Mouse (Mus musculus) limb, embryonic 13.5 days (tissue): Measurements from ENCODE around the gene Ccdc194. TPM values are rescaled to one million over a fixed set of nuclear protein-coding genes. Genes with fewer than 3 reads are reported as not detected.

Source experiments
- ATAC-seq: fragments of 200-750 bp; cut with Nextera tagmentation; 2 replicates; pipeline ENCODE4 v1.8.0; 2017; ENCODE audit warnings: low read depth, moderate number of reproducible peaks, moderate TSS enrichment; ENCODE audit not compliant: low FRiP score
- H3K27ac ChIP-seq: fragments of 300-500 bp; sonication (generic); 2 replicates; pipeline ENCODE4 v1.5.1; 2015; ENCODE audit warnings: inconsistent platforms, mild to moderate bottlenecking, moderate library complexity
- H3K27me3 ChIP-seq: fragments of 300-500 bp; sonication (generic); 2 replicates; pipeline ENCODE4 v1.6.1; 2015; ENCODE audit warnings: mild to moderate bottlenecking, inconsistent platforms
- H3K36me3 ChIP-seq: fragments of 300-500 bp; sonication (generic); 2 replicates; pipeline ENCODE4 v1.6.1; 2015; ENCODE audit warnings: inconsistent platforms, mild to moderate bottlenecking, moderate library complexity
- H3K4me1 ChIP-seq: fragments of 300-500 bp; sonication (generic); 2 replicates; pipeline ENCODE4 v1.6.1; 2015; ENCODE audit warnings: inconsistent platforms
- H3K4me2 ChIP-seq: fragments of 300-500 bp; sonication (generic); replicated peaks from 2 replicates; pipeline ENCODE4 v1.6.1; 2015; ENCODE audit warnings: inconsistent platforms, mild to moderate bottlenecking, moderate library complexity
- H3K4me3 ChIP-seq: fragments of 300-500 bp; sonication (generic); 2 replicates; pipeline ENCODE4 v1.5.1; 2015; ENCODE audit warnings: moderate library complexity, mild to moderate bottlenecking, inconsistent platforms
- H3K9ac ChIP-seq: fragments of 300-500 bp; sonication (generic); 2 replicates; pipeline ENCODE4 v1.6.1; 2015; ENCODE audit warnings: mild to moderate bottlenecking, inconsistent platforms
- H3K9me3 ChIP-seq: fragments of 300-500 bp; sonication (generic); 2 replicates; pipeline ENCODE4 v1.6.1; 2016; ENCODE audit warnings: inconsistent platforms
- WGBS: fragments of 180-500 bp; shearing (Covaris S2); methylation state at CpG from one replicate; pipeline ENCODE4 v1.1.7; 2015; 5-methylcytosine and 5-hydroxymethylcytosine counted together
- polyA plus RNA-seq: library from polyadenylated mRNA; unstranded; fragments of >200 nt; fragmentation: Nextera tagmentation; extraction: Ambion mirVana; gene quantifications from 2 replicates; pipeline ENCODE4 v1.2.1, GENCODE M21; 2015

Gene Ccdc194
- polyA plus RNA-seq, 1 experiment from 2014 or later = 0.41 TPM

DNA sequence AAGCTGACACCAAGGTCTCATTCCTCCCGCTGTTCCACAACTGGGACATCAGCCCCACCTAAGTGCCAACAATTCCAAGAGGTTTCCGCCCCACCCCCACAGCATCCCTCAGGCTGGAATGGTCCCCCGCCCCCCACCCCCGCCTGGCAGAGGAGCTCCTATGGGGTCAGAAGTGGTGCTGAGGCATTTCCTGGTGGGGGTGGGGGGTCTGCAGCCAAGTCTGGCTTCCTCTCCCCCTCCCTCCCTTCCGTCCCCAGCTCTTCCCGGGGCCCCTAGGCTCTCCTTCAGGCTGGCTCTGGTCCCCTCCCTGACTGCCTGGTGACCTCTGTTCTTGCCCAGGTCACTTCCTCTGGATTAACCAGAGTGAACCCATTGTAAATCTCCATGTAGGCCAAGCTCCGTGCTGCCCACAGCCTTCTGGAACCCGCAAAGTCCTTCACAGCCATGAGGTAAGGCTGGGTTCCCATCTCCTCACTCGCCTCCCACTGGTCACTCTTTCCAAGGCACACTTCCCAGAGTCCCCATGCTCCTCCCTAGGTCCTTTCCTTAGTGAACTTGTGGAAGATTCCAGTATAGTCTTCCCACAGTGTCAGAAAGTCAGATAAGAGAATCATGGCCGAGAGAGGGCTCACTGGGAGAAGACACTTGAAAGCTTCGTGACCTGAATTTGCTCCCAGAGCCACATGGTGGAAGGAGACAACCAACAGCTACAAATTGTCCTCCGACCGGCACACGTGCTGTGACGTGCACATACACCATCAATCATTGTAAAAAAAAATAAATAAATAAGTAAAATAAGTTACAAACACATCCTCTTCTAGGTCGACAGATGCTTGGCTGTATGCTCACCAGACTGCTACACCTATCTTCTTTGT is 26.5 kb downstream of the Ccdc194 start:
- Histone ChIP-seq H3K27me3 (no peaks in the 10 kb centered on the region), H3K4me3 (no peak overlapping the region), H3K4me2 (peak overlapping the region; percentile 23), H3K9ac (0 out of 2 replicates have a peak overlapping the region, but pooled peaks have one; percentile 32), H3K36me3 (peaks cover 9% of the 10 kb centered on the region), H3K9me3 (no peaks in the 10 kb centered on the region), H3K27ac (no peak overlapping the region), H3K4me1 (peaks cover 34% of the 10 kb centered on the region)
- 20% methylated on average over 16 of the region's 16 CpGs for WGBS
- ATAC-seq = no peak

DNA sequence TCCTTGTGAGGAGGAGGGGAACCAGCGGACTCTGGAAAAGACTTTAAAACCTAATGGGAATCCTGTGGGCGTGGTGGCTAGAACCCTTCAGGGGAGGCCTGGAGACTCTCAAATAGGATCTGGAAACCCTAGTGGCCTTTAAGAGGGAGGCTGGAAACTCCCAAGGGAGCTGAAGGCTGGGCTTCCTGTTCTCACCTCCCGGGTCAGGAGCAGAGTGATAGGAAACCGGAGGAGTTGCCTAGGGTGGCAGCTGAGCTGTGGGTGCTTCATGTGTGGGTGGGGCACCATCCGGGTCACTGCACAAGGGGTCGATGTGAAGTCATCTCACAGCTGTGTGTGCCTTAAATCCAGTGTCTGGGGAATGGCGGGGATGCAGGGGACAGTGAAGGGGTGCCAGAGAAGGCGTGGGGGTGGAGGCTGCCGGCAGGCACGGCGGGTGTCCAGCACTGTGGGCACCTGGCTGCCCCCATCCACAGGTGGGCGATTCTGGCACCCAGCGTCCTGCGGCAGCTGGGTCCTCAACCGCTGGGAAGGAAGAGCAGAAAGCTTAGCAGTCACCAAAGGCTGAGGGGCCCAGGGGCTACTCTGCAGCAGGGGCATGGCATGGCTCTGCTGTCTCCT is 27.5 kb downstream of the Ccdc194 start:
- Histone ChIP-seq H3K4me3 (no peak overlapping the region), H3K27me3 (no peaks in the 10 kb centered on the region), H3K4me2 (peak overlapping the region; percentile 23), H3K36me3 (peaks cover 17% of the 10 kb centered on the region), H3K4me1 (peaks cover 34% of the 10 kb centered on the region), H3K9ac (peak overlapping the region; percentile 32; the same call in 1 of the 2 replicates), H3K9me3 (no peaks in the 10 kb centered on the region), H3K27ac (peak overlapping the region; percentile 15; the same call in 1 of the 2 replicates)
- ATAC-seq = no peak; the same call in 1 of the 2 replicates
- 19% methylated on average over 15 of the region's 15 CpGs for WGBS

DNA sequence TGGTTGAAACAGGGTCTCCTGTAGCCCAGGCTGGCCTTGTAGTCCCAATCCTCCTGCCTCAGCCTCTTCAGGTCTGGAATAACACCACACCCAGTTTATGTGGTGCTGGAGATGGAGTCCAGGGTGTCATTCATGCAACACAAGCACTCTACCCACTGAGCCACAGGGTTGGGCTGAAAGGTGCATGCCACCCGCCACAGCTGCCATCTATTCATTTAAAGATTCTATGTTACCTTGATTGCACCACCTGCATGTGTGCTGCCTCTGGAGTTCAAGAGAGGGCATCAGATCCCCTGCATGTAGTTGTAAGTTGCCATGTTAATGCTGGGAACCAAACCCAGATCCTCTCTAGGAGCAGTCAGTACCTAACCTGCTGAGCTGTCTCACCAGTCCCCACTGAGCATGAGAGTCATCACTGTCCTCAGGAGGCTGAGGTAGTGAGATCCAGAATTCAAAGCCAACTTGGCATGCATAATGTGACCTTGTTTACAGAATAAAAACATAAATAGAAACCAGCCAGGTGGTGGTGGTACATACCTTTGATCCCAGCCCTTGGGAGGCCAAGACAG is 28.4 kb downstream of the Ccdc194 start:
- 91% methylated on average over 1 of the region's 1 CpGs for WGBS
- no peaks in the 10 kb centered on the region for H3K27me3 ChIP-seq
- no peak for ATAC-seq
- no peaks in the 10 kb centered on the region for H3K9me3 ChIP-seq
- H3K4me1 ChIP-seq = peaks cover 34% of the 10 kb centered on the region
- peaks cover 25% of the 10 kb centered on the region for H3K36me3 ChIP-seq
- no peak overlapping the region for H3K27ac ChIP-seq
- no peak overlapping the region for H3K4me3 ChIP-seq
- H3K9ac ChIP-seq = no peak overlapping the region
- no peak overlapping the region for H3K4me2 ChIP-seq

DNA sequence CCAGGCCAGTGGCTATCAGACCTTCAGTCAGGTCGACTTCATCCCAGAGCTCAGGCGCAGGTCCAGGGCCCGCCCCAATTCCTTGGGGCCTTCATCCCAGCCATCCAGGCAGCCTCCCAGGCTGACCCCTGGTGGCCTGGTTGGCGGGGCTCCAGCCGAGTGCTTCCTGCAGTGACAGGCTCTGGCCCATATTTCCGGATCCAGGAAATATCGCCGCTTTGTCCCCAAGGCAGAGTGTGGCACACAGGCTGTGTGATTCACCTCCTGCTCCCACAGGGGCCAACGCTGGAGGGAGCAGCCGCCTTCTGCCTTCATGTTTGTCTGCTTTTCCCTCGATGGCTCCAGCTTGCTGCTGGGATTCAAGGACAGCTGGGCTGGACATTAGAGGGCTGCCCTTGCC is 29.0 kb downstream of the Ccdc194 start:
- Histone ChIP-seq H3K9ac (0 out of 2 replicates have a peak overlapping the region, but pooled peaks have one; percentile 19), H3K4me2 (no peak overlapping the region), H3K27ac (no peak overlapping the region; the same call in 1 of the 2 replicates), H3K9me3 (no peaks in the 10 kb centered on the region), H3K4me1 (peaks cover 34% of the 10 kb centered on the region), H3K27me3 (no peaks in the 10 kb centered on the region), H3K4me3 (no peak overlapping the region), H3K36me3 (peaks cover 32% of the 10 kb centered on the region)
- ATAC-seq = no peak
- 28% methylated on average over 11 of the region's 11 CpGs for WGBS

DNA sequence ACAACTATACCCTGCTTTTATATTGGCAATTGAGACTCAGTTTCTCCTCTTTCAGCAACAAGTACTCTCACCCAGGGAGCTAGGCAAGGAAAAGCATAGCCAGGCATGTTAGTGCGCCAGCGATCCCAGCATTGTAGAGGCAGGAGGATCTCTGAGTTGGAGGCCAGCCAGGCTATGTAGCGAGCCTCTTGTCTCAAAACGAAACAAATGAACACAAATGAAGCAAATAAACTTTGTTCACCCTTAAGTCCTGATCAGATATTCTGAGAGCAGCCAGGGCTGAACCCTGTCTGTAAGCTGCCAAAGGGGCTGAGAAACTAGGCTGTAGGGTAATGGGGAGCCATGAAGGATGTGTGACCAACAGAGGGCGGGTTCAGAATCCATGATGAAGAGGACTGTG is 29.7 kb downstream of the Ccdc194 start:
- whole genome bisulfite sequencing = 91% methylated on average over 5 of the region's 5 CpGs
- no peak overlapping the region for H3K4me3 ChIP-seq
- H3K4me2 ChIP-seq = no peak overlapping the region
- H3K9ac ChIP-seq = no peak overlapping the region
- peaks cover 34% of the 10 kb centered on the region for H3K4me1 ChIP-seq
- H3K9me3 ChIP-seq = no peaks in the 10 kb centered on the region
- no peaks in the 10 kb centered on the region for H3K27me3 ChIP-seq
- peaks cover 39% of the 10 kb centered on the region for H3K36me3 ChIP-seq
- ATAC-seq = no peak
- peak overlapping the region; percentile 10; the same call in 1 of the 2 replicates for H3K27ac ChIP-seq

DNA sequence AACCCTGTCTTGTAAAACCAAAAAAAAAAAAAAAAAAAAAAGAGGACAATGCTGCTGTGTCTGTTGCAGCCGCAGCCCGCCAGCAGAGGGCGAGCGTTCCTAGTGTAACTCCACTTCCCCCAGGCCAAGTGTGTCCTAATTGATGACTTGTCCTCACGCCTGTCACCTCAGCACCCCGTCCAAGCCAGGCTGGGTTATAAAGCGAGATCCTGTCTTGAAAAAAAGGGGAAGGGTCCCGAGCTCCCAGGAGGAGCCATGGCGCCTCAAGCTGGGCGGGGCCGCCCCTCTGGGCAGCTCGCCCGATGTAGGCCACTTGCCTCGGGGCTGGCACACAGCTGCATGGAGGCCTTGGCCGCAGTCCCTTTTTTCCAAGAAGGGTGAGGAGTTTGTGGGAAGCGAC is 30.5 kb downstream of the Ccdc194 start:
- no peak overlapping the region for H3K4me3 ChIP-seq
- H3K9ac ChIP-seq = peak overlapping the region; percentile 39; the same call in 1 of the 2 replicates
- no peaks in the 10 kb centered on the region for H3K27me3 ChIP-seq
- no peaks in the 10 kb centered on the region for H3K9me3 ChIP-seq
- ATAC-seq = peak; percentile 26
- no peak overlapping the region for H3K27ac ChIP-seq
- peaks cover 47% of the 10 kb centered on the region for H3K36me3 ChIP-seq
- peaks cover 34% of the 10 kb centered on the region for H3K4me1 ChIP-seq
- peak overlapping the region; percentile 41 for H3K4me2 ChIP-seq
- WGBS = 23% methylated on average over 16 of the region's 16 CpGs

DNA sequence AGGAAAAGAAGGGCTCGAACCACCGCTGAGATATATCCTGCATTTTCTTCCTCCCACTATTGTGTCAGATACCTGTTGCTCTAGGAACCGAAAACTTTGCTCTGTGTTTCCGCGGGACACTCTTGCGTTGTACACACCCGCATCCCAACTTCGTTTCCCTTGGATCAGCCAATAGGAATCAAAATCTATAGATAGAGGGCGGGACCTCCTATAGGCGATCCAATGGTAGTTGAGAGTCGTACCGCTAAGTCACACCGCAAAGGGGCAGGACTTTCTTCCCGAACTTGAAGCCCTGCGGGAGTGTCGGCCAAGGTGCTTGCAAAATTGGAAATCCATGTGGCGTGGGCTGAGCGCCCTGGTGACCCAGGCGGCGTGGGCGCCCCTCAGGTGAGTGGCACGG is 37.1 kb downstream of the Ccdc194 start:
- WGBS = under 1% methylated on average over 22 of the region's 22 CpGs
- no peaks in the 10 kb centered on the region for H3K27me3 ChIP-seq
- peak overlapping the region; percentile 88 for H3K27ac ChIP-seq
- peaks cover 35% of the 10 kb centered on the region for H3K4me1 ChIP-seq
- H3K9me3 ChIP-seq = no peaks in the 10 kb centered on the region
- H3K9ac ChIP-seq = peak overlapping the region; percentile 91
- peak overlapping the region; percentile 100 for H3K4me2 ChIP-seq
- H3K4me3 ChIP-seq = peak overlapping the region; percentile 85
- ATAC-seq = peak; percentile 87
- H3K36me3 ChIP-seq = peaks cover 46% of the 10 kb centered on the region

DNA sequence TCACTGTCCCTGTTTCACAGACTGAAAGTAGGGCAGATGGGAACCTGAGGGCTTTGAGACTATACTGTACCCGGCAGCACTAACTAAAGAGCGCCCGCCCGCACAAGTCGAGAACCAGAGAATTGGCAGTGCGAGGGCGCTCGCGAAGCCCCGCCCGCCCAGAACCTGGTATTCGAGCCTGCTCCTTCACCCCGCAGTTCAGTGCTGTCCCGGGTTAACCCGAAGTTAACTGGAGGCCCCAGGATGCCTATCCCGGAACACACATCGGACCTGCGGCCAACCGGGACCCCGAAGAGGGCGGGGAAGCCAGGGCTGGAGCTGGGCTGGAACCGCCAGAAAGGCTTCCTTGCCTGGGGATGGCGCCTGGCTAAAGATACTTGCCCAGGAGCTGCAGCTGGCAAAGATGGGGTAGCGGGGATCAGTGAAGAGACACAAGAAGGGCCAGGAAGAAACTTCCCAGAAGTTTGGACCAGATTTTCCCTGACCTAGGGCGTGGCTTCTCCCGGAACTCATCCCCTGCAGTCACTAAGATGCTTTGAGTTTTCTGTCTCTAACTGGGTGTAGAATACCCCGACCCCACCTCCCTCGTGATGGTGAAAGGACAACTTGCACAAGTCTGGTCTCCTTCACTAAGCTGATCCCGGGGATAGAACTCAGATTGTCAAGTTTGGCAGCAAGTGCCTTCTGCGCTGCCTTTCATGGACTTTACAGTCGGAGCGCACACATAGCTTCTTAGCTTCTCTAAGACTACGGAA is 37.6 kb downstream of the Ccdc194 start, which contains the start of gene Gtpbp3:
TSS of gene Gtpbp3 (plus strand) at position 413 of the 755 bp plus-strand sequence.
- Histone ChIP-seq H3K9ac (peak within 1 kb of the TSS; percentile 91), H3K4me3 (peak within 1 kb of the TSS; percentile 85), H3K27ac (peak within 1 kb of the TSS; percentile 88), H3K9me3 (no peaks in the 10 kb centered on the region), H3K36me3 (peaks cover 46% of the 10 kb centered on the region), H3K27me3 (no peaks in the 10 kb centered on the region), H3K4me2 (peak within 1 kb of the TSS; percentile 100), H3K4me1 (peaks cover 35% of the 10 kb centered on the region)
- WGBS = under 1% methylated on average over 33 of the region's 33 CpGs
- ATAC-seq = peak; percentile 39

DNA sequence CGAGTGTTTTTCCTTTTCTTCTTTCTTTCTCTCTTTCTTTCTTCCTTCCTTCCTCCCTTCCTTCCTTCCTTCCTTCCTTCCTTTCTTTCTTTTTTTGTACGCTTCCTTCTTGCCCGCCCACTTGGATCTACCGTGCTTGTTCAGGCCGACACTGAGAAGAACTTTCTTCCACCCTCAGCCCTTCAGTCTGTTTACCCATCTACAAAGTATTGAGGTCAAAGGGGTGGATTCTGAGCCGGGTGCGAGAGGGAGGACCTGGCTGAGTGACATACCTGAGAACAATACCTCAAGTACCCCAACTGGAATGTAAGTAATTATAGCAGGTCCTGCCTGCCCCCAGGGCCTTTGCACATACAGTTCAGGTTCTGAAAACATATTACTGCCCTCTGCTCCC is 39.4 kb downstream of the Ccdc194 start:
- Histone ChIP-seq H3K4me3 (peak overlapping the region; percentile 74), H3K27ac (no peak overlapping the region; the same call in 1 of the 2 replicates), H3K9me3 (no peaks in the 10 kb centered on the region), H3K36me3 (peaks cover 43% of the 10 kb centered on the region), H3K4me1 (peaks cover 35% of the 10 kb centered on the region), H3K9ac (no peak overlapping the region), H3K27me3 (no peaks in the 10 kb centered on the region), H3K4me2 (peak overlapping the region; percentile 93)
- no peak for ATAC-seq
- WGBS = 22% methylated on average over 7 of the region's 7 CpGs

DNA sequence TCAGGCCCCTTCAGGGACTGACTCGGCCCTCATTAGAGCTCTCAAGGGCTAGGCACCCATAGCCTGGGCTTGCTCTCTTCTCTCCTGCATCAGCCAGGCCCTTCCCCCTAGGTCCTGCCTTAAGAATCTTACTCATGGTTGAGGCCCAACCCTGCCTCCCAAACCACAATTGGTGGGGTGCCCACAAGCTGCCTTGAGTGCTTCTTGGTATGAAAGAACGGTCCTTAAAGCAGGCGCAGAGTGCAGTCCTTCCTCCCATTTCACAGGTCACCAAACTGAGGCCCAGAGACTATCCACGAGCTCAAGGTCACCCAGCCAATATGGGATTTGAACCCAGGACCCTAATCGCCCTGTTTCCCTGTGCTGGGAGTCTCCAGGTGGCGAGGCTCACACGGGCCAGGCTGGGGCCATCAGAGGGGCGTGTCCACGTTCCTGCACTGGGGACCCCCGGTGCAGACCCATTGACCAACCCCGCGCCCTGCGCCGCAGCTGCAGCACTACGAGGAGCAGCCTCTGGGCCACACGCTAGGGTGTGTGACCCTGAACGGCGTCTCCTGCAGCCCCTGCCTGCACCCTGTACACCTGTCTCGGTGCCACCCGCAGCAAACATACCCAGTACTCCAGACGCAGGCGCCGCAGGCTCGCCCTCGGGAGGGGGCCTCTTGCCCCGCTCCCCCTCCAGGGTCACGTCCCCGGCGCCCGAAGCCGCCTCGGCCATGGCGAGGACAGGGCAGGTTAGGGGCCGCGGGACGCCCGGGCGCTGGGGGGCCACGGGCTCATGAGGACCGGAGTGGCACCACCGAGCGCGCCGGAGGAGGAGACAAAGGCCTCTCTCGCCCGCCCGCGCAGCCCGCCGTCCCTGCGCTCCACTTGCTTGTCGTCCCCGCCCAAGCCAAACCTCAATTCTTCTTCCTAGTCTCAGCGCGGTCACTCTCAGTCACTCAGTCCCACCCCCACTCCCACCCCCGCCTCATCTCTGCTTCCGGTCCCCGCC is 40.1 kb downstream of the Ccdc194 start, which contains the start of gene Ano8:
TSS of gene Ano8 (minus strand) at position 822 of the 994 bp plus-strand sequence.
- Histone ChIP-seq H3K27ac (peak within 1 kb of the TSS; percentile 61; the same call in 1 of the 2 replicates), H3K4me1 (peaks cover 35% of the 10 kb centered on the region), H3K36me3 (peaks cover 43% of the 10 kb centered on the region), H3K9ac (peak within 1 kb of the TSS; percentile 90), H3K4me2 (peak within 1 kb of the TSS; percentile 93), H3K27me3 (no peaks in the 10 kb centered on the region), H3K9me3 (no peaks in the 10 kb centered on the region), H3K4me3 (peak within 1 kb of the TSS; percentile 74)
- peak; percentile 68 for ATAC-seq
- WGBS = 5% methylated on average over 54 of the region's 58 CpGs
